Mouse (Mus musculus): ENCODE measurements at regions not wholly inside any gene's neighbourhood (a gene's known extent, or its start where the extent isn't known, plus 50 kb on each side); places are given as distances from the start of the nearest gene placed in this dataset.

DNA sequence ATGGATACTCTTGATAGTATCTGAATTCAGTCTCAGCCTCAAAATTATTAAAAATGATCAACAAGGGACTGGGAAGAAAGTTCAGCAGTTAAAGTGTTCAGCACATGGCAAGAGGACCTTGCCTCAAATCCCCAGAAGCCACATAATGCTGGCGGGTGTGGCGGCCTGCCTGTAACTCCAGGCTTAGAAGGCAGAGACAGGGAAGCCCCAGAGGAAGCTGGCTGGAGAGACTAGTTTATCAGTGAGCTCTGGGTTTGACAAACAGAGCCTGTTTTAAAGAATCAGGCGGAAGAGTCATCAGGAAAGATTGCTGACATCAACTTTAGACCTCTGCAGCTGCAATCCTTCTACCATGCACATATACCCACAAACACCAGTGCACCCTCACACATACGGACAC is 52.1 kb upstream of the Fyn start:
- no peak for DNase-seq

DNA sequence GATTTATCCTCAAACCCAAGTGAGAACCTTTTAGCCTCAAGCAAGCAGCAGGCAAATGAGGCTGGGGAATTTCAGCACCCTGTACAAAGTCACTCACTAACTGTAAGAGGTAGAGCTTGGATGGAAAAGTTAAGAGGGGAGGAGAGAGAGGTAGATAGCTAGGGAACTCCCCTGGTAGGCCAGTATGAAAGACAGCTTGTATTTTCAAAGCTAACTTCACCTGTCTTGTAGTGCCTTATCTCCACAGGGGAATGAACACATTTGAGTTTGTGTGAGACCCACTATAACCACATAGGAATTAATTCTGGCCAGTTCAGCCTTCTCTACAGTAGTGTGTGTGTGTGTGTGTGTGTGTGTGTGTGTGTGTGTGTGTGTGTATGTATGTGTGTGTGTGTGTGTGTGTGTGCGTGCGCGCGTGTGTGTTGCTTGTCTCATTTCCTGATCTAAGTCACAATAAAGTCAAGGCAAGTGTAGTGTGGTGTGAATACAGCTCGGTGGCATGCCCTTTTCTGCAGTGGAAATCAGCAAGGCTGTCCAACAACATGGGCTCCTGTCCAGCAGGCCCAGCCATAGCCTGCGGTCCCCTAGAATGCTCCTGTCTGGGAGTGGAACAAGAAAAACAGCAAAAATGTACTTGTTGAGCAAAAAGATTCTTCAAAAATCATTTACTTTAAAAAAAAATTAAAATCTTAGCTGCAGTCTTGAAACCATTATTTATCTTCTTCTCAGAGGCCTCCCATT is 53.1 kb upstream of the Fyn start:
- no peak for DNase-seq

DNA sequence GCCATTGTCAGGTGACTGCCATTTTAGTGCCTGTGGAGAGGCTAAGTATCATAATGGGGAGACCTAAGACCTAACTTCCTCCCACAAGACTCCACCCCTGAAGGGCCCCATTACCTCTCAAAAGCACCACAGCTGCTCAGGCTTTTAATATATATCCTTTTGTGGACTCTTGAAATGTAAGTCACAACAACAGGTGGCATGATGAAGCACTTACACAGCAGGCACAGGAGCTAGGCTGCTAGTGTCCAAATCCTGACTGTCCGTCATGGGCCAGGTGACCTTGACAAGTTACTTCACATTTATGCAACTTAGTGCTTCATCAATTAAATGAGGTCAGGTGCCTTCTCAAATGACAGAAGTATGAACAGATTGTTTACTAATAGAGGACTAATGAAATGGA is 57.2 kb upstream of the Fyn start:
- no peak for DNase-seq

DNA sequence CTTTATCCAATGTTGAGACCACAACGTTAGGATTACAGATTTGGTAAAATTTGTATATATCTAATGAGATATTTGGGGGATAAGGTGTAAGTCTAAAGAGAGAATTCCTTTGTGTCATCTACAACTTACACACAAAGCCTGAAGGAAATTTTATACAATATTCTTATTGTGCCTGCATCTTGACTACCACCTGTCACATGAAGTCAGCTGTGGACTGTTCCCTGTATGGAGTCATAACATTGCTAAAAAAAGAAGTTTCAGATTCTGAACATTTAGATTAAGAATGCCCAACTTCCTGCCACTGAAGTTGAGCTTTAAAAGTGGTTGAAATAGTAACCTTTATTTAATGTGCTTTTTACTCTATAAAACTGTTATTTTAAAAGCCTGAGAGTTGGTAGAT is 60.1 kb upstream of the Fyn start:
- DNase-seq: no peak

DNA sequence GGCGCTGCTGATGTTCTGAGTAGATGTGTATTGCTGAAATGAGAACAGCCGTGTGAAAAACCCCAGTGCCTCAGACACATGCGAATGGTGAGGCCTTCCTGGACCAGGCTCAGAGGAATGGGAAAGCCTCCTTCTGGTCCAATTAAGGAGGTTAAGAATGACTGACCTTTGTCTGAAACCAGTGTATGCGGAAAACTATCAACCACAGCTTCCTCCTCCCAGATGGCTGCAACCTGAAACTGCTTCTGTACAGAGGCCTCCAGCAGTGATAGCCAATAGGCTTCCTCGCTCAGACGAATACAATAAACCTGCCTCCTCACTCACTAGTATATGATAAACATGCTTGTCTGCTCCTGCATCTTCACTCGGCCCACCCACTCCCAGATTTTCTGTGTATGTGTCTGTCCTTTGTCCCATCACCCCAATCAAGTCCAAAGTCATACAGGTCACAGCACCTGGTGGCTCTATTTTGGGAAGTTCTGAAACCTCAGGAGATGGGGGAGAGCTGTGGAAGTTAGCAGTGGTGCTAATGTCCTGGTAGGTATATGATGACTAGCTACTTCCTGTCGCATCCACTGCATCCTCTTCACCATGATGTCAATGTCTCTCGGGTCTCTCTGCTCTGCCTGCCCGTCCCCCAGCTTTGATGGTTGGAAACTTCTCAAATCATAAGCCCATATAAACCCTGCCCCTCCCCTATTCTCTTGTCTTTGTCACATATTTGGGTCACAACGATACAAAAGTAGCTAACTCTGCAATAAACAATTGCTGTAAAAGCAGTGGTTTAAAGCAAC is 75.8 kb upstream of the Fyn start:
- DNase-seq: no peak

DNA sequence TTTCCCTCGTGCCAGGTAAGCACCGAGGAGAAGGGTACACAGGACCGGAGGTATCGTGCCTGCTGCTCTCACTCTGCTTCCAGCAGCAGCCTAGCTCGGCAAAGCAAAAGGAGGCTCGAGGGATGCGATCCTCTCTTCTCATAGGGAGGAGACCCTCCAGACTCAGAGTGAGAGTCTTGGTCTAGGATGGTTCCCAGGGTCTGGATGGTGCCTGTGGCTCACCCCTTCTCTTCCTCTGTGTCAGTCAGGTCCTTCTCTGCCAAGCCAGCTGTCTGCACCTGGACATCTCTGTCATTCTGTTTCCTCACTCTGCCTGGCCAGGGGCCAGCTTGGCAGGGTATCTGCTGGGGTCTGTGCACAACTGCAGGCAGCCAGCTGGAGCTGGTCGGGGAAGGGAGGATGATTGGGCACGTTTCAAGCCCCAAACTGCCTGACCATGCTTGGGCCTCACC is 76.9 kb upstream of the Fyn start:
- no peak for DNase-seq

DNA sequence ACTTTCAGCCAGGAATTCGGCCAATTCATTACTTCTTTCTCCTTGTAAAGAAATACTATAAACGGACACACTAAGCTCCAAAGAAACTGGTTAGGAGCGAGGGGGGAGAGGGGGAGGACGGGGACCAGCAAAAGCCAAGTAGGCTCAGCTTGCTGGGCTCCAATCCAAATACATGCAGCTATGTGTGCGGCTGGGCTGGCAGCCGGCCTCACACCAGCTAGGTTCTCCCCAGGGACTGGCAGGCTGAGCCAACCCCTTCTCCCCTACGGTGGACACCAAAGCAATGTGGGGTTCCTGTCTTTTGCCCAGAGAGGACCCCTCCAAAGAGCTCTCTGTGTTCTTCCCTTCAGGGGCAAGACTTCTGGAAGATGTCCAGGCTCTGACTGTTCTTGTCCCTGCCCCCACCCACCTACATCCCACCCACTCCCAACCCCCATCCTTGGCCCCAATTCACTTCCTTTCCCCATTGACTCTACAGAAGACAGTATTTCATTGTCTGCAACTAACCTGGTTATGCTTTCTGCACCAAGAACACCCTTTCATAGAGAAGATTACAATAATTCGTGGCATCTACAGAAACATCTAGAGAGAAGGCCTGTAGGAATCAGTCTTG is 77.4 kb upstream of the Fyn start:
- peak; percentile 32 for DNase-seq

DNA sequence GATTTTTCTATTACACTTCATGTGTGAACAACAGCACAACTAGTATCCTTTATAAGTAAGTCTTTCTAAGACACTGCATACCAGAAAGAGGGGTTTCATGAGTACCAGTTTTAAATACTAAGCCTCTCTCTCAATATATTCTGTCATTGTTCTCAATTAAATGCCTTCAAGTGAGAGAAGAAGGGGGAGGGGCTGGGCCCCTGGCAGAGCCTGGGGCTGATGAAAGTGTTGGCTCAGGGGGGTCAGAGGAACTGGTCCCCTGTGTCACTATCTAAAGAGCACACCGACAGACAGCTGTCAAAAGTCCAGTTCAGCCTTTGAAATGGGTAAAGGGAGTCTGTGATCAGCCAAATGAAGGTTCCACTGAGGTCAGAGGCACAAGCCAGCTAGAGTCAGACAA is 78.4 kb upstream of the Fyn start:
- DNase-seq: no peak

DNA sequence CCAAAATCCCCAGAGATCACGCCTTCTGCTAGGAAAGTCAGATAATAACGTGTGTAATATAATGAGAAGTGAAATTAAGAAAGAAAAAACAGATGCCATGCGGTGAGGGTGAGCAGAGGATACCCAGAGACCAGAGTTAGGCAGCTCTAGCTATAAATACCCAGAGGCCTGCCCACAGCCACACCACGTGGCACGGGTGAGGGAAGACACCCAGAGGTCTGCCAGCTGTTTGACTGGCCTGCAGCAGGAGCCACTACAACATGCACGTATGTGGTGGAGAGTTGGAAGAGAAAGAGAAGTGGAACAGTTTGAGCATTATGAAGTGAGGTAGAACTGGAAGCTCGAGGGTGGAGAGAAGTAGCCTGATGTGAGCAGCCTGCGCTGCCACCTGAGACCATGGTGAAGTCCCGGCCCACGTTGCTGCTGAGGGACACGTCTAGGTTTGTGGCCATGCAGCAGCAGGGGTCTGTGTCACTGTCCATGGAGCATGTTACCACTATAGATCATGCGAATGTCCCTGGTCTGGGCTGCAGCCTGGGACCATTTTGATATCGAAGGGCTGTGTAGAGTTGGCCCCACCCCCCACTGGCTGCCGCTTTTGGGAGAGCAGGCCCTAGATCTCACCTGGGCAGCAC is 88.2 kb upstream of the Fyn start:
- no peak for DNase-seq

DNA sequence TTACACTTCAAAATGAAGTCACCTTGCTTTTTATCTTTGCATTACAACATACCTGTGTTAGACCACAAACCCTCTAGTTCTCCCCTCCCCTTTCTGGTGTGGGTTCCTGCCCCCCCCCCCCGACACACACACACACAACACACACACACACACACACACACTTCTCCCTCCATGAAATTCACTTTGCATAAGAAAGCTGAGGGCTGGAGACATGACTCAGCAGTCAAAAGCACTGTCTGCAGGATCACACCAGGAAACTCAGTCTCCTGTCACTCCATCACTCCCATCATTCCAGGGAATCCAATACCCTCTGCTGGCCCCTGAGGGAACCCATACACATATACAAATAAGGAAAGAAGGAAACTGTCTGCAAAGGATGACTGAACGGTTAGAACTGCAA is 94.5 kb upstream of the Fyn start:
- DNase-seq: no peak

DNA sequence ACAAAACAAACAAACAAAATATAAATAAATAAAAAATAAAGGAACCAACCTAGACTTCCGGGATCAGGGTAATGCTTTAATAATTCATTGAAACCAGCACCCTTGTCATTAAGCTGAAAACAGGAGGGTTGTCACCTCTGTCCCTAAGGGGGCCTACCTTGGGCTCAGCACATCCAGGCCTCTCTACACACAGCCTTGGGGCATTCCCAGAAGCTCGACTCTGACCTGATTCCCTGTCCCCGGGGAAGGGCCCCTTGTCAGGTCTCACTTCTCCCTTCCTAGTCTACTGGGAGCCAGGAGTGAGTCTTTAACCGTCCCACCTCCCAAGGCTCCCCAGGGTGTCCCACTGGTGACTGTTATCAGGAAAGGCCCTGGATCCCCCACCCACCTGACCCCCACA is 95.2 kb upstream of the Fyn start:
- no peak for DNase-seq

DNA sequence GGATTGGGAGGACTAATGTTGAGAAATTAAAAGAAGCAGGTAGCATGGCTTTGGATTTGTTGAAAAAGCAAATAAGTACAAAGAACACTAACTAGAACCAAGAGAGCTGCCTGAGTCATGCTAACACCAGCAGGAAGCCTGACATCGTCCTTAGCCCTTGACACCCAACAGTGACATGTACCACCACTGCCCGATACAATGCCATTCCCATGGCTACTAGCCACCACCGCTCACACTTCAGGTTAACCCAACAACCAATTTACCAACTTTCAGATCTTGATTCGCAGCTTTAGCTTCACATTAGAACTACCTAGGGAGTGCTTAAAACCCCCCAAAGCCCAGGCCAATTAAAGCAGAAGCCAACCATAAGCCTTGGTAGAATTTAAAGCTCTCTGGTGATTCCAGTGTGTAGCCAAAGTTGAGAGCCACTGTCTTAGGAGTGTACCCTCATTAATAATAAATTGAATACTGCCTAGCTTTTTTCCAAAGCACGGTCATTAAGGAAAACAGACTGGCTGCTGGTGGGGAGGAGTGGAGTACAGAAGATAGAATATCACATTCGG is 96.2 kb upstream of the Fyn start:
- no peak for DNase-seq

DNA sequence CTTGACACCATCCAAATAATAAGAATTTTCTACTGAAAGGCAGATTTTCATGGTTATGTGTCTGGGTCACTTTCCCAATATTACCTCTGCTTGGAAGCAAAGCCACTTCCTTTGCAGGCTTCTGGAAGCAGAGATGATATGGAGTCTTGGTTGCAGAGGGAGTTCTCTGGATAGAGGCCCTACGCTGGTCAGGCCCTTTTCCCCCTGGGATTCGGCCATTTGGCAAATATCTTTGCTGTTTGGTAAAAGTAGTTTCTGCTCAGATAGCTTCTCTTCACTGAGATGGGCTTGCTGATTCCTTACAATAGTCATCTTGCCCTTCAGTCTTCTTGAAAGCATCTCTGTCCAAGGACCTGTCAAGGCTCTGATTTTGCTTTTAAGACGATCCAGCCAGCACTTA is 98.2 kb upstream of the Fyn start:
- no peak for DNase-seq

DNA sequence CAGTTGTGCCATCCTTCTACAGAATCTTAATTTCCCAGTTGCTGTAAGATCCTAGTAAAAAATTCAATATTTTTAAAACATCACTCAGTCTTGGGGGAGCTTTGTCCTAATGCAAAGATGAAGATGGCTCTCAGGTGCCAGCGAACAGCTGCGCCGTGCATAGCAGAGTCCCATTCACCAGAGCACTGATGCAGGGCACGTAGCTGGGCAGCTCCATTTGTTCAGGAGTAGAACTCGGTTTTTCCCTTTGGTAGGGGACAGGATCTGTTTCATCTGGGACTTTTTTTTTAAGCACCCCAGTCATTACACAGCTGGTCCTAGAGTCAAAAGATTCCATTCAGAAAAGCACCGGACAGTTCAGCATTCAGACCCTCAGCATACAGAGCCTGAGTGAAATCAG is 101.4 kb upstream of the Fyn start:
- no peak for DNase-seq

DNA sequence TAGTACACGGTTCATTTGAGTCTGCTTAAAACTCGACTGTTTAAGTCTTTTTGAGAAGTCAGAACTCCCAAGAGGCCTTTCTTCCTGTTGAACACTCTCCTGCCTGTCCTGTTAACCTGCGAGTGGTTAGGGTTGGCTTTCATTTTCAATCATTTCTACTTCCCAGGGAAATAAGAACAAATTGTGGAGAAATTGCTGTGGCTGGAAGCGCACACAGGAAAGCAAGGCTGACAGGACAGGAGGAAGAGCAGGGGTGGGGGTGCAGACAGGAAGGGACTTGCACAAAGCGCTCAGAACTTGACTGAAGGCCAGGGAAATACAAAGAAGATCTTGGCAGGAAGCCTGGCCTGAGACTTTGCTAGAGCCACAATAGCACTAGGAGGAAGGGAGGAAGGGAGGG is 102.2 kb upstream of the Fyn start:
- peak; percentile 57 for DNase-seq

DNA sequence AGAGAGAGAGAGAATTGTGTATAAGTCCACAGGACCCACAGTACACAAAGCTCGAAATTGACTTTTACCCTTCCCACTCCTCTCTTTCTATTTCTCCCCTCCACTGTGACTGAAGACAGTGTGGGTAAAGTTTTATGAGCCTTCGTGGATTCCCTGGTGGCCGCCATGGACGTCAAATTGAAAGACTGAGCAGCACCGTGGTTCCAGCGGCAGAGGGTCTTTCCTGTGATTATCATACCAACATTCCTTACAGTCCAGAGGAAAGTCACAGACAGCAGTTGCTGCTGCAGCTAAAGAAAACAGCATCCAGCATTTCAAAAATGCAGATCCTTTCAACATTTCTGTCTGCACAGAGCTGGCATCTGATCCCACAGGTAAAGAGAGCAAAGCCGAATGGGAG is 98.9 kb upstream of the Ccn6 start:
- no peak for DNase-seq

DNA sequence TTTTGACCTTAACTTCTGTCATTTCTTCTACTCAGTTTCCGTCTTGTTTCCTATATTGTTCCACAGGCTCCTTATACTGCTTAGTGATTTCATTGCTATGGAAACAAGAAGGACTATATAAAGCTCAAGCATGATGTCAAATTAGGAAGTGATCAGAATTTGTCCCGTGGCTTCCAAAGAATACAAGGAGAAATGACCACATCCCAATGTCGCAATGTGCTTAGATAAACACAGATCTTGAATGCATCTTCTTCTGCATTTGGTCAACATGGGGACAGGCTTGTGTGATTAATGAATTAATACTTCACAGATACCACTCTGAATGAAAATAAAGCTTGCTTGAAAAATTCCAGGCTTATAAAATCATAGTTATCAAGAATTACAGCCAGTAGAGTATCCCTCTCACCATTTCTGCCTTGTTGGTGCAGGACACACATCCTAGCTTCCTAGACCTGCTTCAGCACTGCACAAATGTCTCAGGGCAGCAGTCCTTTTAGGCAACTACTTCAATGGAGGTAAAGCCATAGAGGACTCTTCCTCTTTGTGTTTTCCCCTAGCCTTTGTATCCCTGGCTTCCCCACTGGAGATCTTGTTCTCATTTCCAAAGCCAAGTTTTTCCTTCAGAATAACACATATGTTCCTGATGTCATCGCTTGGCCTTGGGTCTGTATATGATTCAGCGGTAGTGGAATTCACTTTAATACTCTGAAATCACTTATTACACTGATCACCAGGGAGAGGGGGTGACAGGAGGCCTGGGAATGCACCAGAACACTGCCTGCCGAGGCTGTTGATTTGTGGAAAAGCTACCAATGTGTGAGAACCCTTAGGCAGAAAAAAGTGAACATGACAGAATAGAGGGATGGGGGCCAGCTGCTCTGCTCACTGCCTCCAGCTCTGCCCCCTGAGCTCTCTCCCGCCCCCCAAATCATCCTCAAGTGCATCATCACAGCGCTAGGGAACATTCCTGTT is 97.9 kb upstream of the Ccn6 start:
- DNase-seq: no peak

DNA sequence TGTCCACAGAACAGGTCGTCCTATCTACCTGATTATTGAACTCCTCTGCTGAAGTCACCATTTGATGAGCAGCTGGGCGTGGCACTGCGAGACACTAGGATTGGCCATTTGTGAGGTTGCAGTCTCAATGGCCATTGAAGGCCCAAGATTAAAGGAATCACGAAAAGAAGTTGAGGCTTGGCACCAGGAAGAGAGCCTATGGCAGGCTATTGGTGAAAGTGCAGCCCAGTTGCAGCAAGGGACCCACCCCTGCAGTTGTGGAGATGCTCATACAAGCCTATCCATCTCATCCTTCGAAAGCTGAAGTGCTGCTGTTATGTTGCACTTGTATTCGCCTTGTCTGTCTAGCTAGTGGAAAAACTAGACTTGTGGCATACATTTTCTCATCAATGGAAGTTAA is 96.5 kb upstream of the Ccn6 start:
- no peak for DNase-seq

DNA sequence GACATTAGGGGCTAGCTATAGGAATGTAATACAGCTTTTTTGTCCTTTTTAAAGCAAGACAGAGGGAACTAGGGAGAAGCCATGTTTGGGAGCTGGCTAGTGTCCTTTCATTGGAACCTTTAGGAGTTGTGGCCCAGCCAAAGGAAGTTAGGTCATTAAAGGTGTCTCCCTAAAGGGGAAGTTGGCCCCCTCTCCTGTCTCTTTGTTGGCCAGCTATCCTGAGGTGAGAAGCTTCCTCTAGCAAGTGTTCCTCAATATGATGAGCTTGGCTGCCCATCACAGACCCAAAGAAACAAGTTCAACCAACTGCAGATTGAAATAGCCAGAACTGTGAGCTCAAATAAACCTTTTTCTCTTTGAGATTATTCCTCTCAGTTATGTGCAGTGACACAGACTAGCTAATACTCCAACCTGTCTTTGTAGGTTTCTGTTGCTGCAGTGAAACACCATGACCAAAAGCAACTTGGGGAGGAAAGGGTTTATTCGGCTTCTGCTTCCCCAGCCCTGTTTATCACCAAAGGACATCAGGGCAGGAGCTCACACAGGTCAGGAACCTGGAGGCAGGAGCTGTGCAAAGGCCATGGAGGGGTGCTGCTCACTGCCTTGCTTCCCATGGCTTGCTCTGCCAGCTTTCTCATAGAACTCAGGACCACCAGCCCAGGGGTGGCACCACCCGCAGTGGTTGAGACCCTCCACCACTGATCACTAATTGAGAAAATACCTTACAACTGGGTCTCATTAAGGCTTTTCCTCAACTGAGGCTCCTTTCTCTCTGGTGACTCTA is 94.0 kb upstream of the Ccn6 start:
- no peak for DNase-seq

DNA sequence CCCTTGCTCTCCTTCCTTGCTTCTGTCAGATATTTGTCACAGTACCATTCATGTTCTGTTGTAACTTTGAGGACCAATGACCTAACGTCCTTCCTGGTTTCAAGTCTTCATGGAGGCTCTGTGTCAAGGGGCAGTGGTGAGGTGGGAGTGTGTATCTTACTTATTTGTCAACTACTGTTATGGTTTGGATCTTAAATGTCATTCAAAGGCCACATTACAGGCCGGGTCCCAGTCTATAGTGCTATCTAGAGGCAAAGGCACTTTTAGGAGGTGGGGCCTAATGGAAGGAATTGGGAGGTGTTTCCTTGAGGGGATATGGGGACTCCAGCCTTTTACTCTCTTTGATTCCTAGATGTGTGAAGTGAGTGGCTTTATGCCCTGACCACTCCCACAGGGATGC is 91.0 kb upstream of the Ccn6 start:
- no peak for DNase-seq

DNA sequence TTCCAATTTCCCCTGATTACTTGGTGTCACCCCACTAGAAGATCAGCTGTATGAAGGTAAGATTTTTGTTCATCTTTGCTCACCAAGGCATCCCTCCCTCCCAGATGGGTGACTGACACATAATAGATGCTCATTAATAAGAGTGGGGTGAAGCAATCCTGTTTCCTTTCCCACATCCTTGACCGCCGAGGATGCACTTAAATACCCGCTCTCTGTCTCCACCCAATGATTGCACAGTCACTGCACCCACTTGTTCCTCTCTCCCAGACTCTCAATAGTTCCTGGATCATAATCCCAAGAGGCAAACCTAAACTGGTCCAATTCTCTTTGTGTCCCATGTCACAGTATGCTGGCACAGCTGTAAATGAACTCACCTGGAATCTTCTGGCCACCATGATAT is 86.4 kb upstream of the Ccn6 start:
- no peak for DNase-seq
